Mouse (Mus musculus) cerebellum, postnatal 4 days (tissue): ENCODE measurements around the gene Gm13941.
A peak's percentile ranks its signal among the peaks of the same experiment; 100 is the strongest.

Experiments used
- DNase-seq, 2 experiments: peaks; one replicate each; pipeline ENCODE4 v3.0.0; 2022; ENCODE audit warnings: low spot score in 2 of 2, mixed read lengths in 1 of 2

Gm13941 gene

GRCm38 (mm10) chr2:111105882-111106281, at the start of gene Gm13941:
Gm13941 (minus strand) TSS chr2:111105982.
- DNase-seq, result no peak

- DNase-seq, result no peak
These were observed 47.1 kb upstream of the Gm13941 start, which contains the start of gene Gm15130 for GRCm38 (mm10) chr2:111152836-111153235. Gm15130 (minus strand) TSS chr2:111152936.

- DNase-seq, result no peak
These were observed 30.0 kb upstream of the Gm13941 start for GRCm38 (mm10) chr2:111135739-111136138.

GRCm38 (mm10) chr2:111058586-111059261, 47.1 kb downstream of the Gm13941 start:
- peak in 1 of 2 experiments; percentile 17 for DNase-seq
